Mouse (Mus musculus) megakaryocyte, embryonic 14.5 days (primary cell): ENCODE measurements around the gene Zbtb20.

Source experiments
- FLI1 ChIP-seq: IDR thresholded peaks from 2 replicates; pipeline ENCODE4 v1.6.1; 2012; ENCODE audit warnings: low read length, inconsistent platforms, mixed read lengths
- GATA1 ChIP-seq: IDR thresholded peaks from 3 replicates; pipeline ENCODE4 v1.6.1; 2012; ENCODE audit warnings: mixed read lengths, low read length, inconsistent platforms, borderline replicate concordance

DNA sequence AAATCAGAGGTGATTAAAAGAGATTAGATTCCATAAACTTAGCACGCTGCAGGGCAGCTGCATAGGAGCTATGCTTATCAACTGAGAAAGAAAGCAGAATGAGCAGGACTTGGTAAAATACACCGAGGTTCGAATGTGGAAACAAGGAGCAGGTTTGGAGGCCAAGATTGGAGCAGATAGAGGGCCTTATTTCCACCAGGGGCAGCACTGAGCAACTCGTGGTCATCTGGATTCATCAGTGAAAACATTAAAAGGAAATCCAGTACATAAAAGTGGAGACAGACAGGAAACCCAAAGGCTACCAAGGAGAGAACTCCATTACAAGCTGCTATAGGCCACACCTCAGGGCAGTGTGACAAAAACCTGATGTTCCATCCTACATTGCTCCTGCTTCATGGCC, 686.3 kb downstream of the Zbtb20 start:
- no peak for TF ChIP-seq FLI1
- no peak for TF ChIP-seq GATA1
